Mouse (Mus musculus): ENCODE data around the gene Serhl. TPM values are rescaled to one million over a fixed set of nuclear protein-coding genes. Genes with fewer than 3 reads are reported as not detected.
"Not testable (repeated sequence)": the region's sequence is repeated elsewhere in the genome, so short reads cannot be mapped to it uniquely, and the experiment has no call there.

The Serhl gene
- 64.6 and 68.1 TPM in 2 replicates for polyA plus RNA-seq (2015; fragmentation: Nextera tagmentation; extraction: Ambion mirVana)

DNA sequence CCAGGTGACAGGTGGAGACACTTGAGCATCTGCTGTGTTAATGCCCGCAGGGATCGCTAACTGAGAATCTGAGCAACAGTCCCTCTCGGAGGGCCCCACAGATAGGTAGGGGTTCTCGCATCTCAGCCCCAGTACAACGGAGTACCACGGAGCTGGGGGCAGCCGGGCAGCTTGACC is at the start of gene Serhl:
Gene Serhl (plus strand): TSS at position 78 of the 177 bp plus-strand sequence.
- Histone ChIP-seq H3K4me3 (replicated peaks) (no peak within 1 kb of the TSS), H3K36me3 (no peaks in the 10 kb centered on the region), H3K27ac (replicated peaks) (no peak within 1 kb of the TSS), H3K4me1 (peaks cover 29% of the 10 kb centered on the region), H3K9ac (no peak within 1 kb of the TSS), H3K9me3 (replicated peaks) (no peaks in the 10 kb centered on the region), H3K4me2 (replicated peaks) (peak within 1 kb of the TSS; percentile 24; the same call in 1 of the 2 replicates), H3K27me3 (0 out of 2 replicates have a peak, but pooled peaks cover 2% of the 10 kb centered on the region)
- ATAC-seq (ENCODE audit: insufficient number of reproducible peaks, low FRiP score, low TSS enrichment, low read depth): no peak
- 15% methylated on average over 7 of the region's 7 CpGs for WGBS

DNA sequence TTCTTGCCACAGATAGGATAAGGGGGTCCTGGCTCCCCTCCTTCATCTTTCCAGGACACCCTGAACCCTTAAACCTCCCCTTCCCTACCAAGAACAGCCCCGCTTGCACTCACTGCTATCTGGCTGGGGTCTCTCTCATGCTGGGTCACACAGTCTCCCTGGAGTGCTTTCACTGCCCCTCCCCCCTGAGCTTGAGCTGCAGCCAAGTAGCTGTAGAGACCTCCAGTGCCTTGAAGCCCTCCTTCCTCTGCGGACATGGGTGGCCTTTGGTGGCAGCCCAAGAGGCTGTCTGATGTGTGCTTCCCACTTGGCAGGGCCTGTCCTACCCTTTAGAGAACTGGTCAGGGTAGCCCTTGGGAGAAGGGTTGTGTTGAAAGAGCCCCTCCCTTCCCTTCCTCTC is 49.1 kb upstream of the Serhl start:
- no peak for ATAC-seq (ENCODE audit: insufficient number of reproducible peaks, low FRiP score, low TSS enrichment, low read depth)
- H3K9me3 ChIP-seq (replicated peaks): no peaks in the 10 kb centered on the region
- WGBS: 63% methylated on average over 2 of the region's 2 CpGs
- H3K4me3 ChIP-seq (replicated peaks): no peak overlapping the region
- no peak overlapping the region for H3K9ac ChIP-seq
- H3K4me2 ChIP-seq (replicated peaks): no peak overlapping the region
- peaks cover 4% of the 10 kb centered on the region; the same call in 1 of the 2 replicates for H3K27me3 ChIP-seq
- H3K4me1 ChIP-seq: peaks cover 56% of the 10 kb centered on the region
- no peaks in the 10 kb centered on the region for H3K36me3 ChIP-seq
- H3K27ac ChIP-seq (replicated peaks): no peak overlapping the region

DNA sequence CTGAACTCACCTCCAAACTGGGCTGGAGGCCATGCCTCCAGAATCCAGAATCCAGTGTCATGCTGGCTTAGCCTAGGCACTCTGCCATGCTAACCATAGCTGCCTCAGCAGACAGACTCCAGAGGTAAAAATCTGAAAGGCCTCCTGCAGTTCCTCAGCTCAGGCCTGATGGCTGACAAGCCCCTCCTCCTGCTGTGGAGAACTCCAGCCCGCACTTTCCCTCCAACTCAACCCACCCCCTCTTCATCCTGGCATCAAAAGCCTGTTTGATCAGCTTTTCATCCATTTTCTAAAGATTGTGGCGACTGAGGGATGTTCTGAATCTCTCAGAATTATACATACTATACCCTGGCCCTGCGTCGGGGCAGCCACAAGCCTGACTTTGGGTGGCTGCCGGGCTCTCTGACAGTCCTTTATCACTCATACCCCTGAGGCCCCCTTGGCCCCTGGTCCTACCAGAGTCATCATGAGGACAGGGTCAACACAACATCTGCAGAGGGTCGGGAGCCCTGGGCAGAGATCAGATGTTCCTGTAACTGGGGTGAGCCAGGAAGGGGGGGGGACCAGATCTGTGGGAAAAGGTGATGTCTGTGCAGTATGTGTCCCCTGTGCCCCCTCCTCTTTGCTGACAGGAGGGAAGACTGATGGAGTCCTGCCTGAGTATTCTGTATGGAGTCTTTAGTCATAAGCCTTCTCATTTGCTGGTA is 46.5 kb upstream of the Serhl start:
- Histone ChIP-seq H3K4me3 (replicated peaks) (no peak overlapping the region), H3K27me3 (no peaks in the 10 kb centered on the region), H3K9me3 (replicated peaks) (no peaks in the 10 kb centered on the region), H3K4me1 (peaks cover 40% of the 10 kb centered on the region), H3K9ac (no peak overlapping the region), H3K4me2 (replicated peaks) (peak overlapping the region; percentile 11; the same call in 1 of the 2 replicates), H3K36me3 (no peaks in the 10 kb centered on the region), H3K27ac (replicated peaks) (no peak overlapping the region)
- 8% methylated on average over 6 of the region's 6 CpGs for WGBS
- ATAC-seq (ENCODE audit: insufficient number of reproducible peaks, low FRiP score, low TSS enrichment, low read depth): 0 out of 2 replicates have a peak, but pooled peaks have one; percentile 40

GRCm38 (mm10) chr15:83043362-83043708 is 46.0 kb upstream of the Serhl start:
- Histone ChIP-seq H3K27me3 (no peaks in the 10 kb centered on the region), H3K4me2 (replicated peaks) (no peak overlapping the region), H3K9ac (no peak overlapping the region), H3K4me3 (replicated peaks) (no peak overlapping the region), H3K27ac (replicated peaks) (no peak overlapping the region), H3K9me3 (replicated peaks) (no peaks in the 10 kb centered on the region), H3K4me1 (peaks cover 36% of the 10 kb centered on the region), H3K36me3 (no peaks in the 10 kb centered on the region)
- no peak for ATAC-seq (ENCODE audit: insufficient number of reproducible peaks, low FRiP score, low TSS enrichment, low read depth)
- WGBS: 57% methylated on average over 22 of the region's 22 CpGs

DNA sequence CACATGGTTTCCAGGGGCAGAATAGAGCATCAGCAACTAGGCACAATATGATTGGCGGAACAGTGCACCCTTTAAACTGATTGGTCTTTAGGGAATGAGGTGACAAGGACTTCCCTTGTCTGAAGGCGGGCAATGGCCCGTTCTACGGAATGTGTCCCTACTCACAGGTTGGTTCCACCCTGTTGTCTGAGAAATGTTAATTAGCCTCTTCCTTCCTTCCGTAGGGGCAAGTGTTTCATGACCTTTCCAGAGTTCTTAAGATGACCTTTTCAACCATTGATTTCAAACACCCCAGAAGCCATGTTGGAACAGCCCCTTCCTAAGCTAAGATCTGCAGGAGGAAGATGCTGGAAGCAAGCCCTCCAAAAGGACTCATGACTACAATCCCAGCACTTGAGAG is 43.7 kb upstream of the Serhl start:
- peaks cover 29% of the 10 kb centered on the region for H3K4me1 ChIP-seq
- not testable (repeated sequence) for H3K36me3 ChIP-seq; H3K4me3 ChIP-seq (replicated peaks); H3K27ac ChIP-seq (replicated peaks); H3K9ac ChIP-seq; H3K27me3 ChIP-seq; H3K4me2 ChIP-seq (replicated peaks); H3K9me3 ChIP-seq (replicated peaks); ATAC-seq (ENCODE audit: insufficient number of reproducible peaks, low FRiP score, low TSS enrichment, low read depth)
- 81% methylated on average over 5 of the region's 5 CpGs for WGBS

DNA sequence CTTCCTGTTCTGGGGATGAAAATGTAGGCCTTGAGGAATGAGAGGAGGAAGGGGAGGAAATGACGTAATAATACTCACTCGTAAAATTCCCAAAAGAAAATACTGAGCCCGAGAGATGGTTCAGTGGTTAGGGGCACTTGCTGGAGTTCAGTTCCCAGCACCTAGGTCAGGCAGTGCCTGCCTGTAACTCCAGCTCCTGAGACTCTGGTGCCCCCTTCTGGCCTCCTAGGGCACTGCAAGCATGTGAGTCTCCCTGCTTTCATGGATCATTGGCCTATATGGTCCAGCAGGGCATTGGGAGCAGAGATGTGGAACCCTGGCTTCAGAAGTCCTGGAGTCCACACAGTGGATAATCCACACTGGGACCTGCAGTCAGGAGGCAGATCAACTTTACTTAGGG is 43.0 kb upstream of the Serhl start:
- Histone ChIP-seq H3K9ac (no peak overlapping the region), H3K36me3 (no peaks in the 10 kb centered on the region), H3K27ac (replicated peaks) (no peak overlapping the region), H3K4me2 (replicated peaks) (no peak overlapping the region), H3K4me3 (replicated peaks) (no peak overlapping the region), H3K4me1 (peaks cover 24% of the 10 kb centered on the region), H3K27me3 (no peaks in the 10 kb centered on the region), H3K9me3 (replicated peaks) (no peaks in the 10 kb centered on the region)
- no peak for ATAC-seq (ENCODE audit: insufficient number of reproducible peaks, low FRiP score, low TSS enrichment, low read depth)
- WGBS: 92% methylated on average over 3 of the region's 3 CpGs

- Histone ChIP-seq H3K9ac (no peak overlapping the region), H3K27ac (replicated peaks) (no peak overlapping the region), H3K4me1 (peaks cover 21% of the 10 kb centered on the region), H3K9me3 (replicated peaks) (no peaks in the 10 kb centered on the region), H3K4me2 (replicated peaks) (no peak overlapping the region), H3K27me3 (no peaks in the 10 kb centered on the region), H3K36me3 (no peaks in the 10 kb centered on the region), H3K4me3 (replicated peaks) (no peak overlapping the region)
- ATAC-seq (ENCODE audit: insufficient number of reproducible peaks, low FRiP score, low TSS enrichment, low read depth): no peak
- 53% methylated on average over 7 of the region's 7 CpGs for WGBS
Measured at GRCm38 (mm10) chr15:83046730-83047129, 42.6 kb upstream of the Serhl start.

DNA sequence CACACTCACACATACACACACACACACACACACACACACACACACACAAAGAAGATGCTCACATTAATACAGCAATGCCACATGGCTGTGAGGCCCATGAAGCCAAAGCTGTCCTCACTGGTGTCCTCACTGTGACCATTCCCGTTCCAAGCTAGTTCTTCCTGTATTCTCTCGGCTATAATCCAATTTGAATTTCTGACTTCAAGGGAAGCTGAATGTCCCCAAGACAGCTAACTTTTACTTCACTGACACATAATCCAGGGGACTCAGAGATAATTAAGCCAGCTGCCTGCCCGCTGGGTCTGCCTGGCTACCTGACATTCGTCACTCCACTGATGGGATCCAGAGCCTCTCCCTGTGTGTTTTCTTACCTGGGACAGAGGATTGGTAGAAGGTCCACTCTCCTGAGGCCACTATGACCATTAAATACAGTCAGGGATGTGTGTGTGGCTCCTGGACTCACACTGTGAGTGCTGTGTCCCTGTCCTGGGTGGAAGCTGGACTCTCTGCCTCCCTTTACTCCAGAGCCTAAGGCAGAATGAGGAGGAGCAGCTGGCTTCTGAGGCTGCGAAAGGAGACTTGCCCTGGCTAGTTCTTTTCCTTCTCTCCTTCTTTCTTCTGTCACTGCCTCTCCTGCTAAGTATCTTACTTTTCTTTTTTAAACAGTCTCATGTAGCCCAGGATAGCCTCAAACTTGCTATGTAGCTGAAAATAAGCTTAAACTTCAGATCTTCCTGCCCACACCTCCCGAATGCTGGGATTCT is 36.8 kb upstream of the Serhl start:
- H3K9me3 ChIP-seq (replicated peaks): no peaks in the 10 kb centered on the region
- H3K27me3 ChIP-seq: no peaks in the 10 kb centered on the region
- no peak overlapping the region for H3K9ac ChIP-seq
- H3K27ac ChIP-seq (replicated peaks): no peak overlapping the region
- no peak overlapping the region for H3K4me2 ChIP-seq (replicated peaks)
- WGBS: 52% methylated on average over 6 of the region's 6 CpGs
- H3K36me3 ChIP-seq: no peaks in the 10 kb centered on the region
- H3K4me3 ChIP-seq (replicated peaks): no peak overlapping the region
- peaks cover 10% of the 10 kb centered on the region for H3K4me1 ChIP-seq
- no peak for ATAC-seq (ENCODE audit: insufficient number of reproducible peaks, low FRiP score, low TSS enrichment, low read depth)

DNA sequence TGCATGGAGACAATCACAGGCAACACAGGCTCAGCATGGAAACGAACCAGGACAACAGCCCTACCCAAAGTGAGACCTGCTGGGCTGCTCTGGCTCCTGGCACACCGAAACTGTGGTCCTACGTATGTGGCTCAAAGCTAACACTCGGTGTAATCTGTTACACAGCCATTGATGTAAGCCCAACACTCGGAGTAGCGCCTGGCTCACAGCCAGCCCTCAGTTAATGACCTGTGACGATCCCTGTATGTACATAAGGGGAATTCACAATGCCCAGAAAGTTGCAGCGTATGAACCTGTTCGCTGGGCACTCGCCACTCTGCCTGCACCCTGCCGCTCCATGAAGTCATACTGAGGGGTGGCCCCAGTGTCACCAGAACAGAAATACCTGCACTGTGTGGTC is 36.0 kb upstream of the Serhl start:
- H3K27me3 ChIP-seq: no peaks in the 10 kb centered on the region
- H3K4me3 ChIP-seq (replicated peaks): no peak overlapping the region
- H3K27ac ChIP-seq (replicated peaks): no peak overlapping the region
- WGBS: 52% methylated on average over 11 of the region's 11 CpGs
- no peak overlapping the region for H3K9ac ChIP-seq
- H3K36me3 ChIP-seq: no peaks in the 10 kb centered on the region
- no peak for ATAC-seq (ENCODE audit: insufficient number of reproducible peaks, low FRiP score, low TSS enrichment, low read depth)
- peaks cover 10% of the 10 kb centered on the region for H3K4me1 ChIP-seq
- no peaks in the 10 kb centered on the region for H3K9me3 ChIP-seq (replicated peaks)
- H3K4me2 ChIP-seq (replicated peaks): no peak overlapping the region

DNA sequence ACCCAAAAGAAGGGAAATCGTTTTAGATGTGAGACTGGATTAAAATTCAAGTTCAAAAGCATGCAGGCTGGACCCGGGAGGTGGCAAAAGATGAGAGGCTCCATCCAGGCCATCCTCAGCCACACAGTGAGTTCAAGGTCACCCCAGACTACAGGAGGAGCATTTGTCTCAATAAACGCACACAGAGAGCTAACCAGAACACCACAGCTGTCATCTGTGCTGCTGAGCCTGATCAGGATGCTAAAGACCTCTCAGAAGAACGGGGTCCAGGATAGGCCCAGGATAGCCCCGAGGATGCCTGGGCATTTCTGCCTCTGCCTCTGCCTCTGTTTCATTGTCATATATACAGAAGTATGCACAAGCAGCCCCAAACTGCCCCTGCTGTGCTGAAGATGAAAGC is 33.7 kb upstream of the Serhl start:
- Histone ChIP-seq H3K36me3 (no peaks in the 10 kb centered on the region), H3K4me3 (replicated peaks) (no peak overlapping the region), H3K9me3 (replicated peaks) (no peaks in the 10 kb centered on the region), H3K27me3 (no peaks in the 10 kb centered on the region), H3K27ac (replicated peaks) (no peak overlapping the region), H3K9ac (no peak overlapping the region), H3K4me1 (peaks cover 13% of the 10 kb centered on the region), H3K4me2 (replicated peaks) (no peak overlapping the region)
- WGBS: 48% methylated on average over 5 of the region's 5 CpGs
- ATAC-seq (ENCODE audit: insufficient number of reproducible peaks, low FRiP score, low TSS enrichment, low read depth): no peak

DNA sequence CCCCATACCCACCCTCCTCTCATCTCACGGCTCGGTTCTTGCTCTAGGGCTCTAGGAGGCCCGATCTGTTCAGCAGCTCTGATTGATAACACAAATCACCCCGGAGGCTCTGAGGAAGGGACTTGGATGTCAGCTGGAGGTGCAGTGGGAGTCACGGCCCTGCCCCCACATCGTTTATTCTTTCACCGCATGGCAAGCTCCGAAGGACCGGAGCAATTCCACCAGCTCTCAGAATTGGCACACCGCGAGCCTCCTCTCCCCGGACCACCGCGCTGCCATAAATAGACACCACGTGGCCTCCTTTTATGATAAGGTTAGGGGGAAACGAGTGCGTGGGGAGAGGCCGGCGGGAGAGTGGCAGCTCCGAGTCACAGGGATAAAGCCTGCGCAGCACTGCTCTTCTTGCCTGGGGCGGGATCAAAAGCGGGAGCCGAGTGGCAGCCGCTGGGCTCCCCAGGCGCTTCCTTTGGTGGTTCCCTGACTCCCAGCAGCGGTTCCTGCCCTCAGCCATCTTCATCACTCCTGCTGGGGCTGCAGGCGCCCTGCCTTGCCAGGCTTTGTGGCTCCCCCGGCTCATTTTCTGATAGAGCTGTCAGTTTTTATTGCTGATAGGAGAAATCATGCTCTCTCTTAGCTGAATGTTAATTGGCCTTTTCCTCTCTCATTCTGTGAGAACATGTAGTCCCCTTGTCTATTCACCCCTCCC is 32.8 kb upstream of the Serhl start:
- ATAC-seq (ENCODE audit: insufficient number of reproducible peaks, low FRiP score, low TSS enrichment, low read depth): 0 out of 2 replicates have a peak, but pooled peaks have one; percentile 39
- no peak overlapping the region for H3K27ac ChIP-seq (replicated peaks)
- H3K27me3 ChIP-seq: no peaks in the 10 kb centered on the region
- H3K4me2 ChIP-seq (replicated peaks): peak overlapping the region; percentile 87
- H3K4me3 ChIP-seq (replicated peaks): peak overlapping the region; percentile 41
- no peaks in the 10 kb centered on the region for H3K36me3 ChIP-seq
- WGBS: under 1% methylated on average over 29 of the region's 29 CpGs
- no peak overlapping the region for H3K9ac ChIP-seq
- H3K9me3 ChIP-seq (replicated peaks): no peaks in the 10 kb centered on the region
- peaks cover 13% of the 10 kb centered on the region for H3K4me1 ChIP-seq

All from embryonic facial prominence, embryonic 15.5 days (tissue).